Mouse (Mus musculus) neural tube, embryonic 14.5 days (tissue): ENCODE measurements around the gene Paqr5. TPM values are rescaled to one million over a fixed set of nuclear protein-coding genes. Genes with fewer than 3 reads are reported as not detected.

Source experiments
- ATAC-seq: fragments of 200-750 bp; cut with Nextera tagmentation; 2 replicates; pipeline ENCODE4 v1.8.0; 2017; ENCODE audit warnings: low read depth, mild to moderate bottlenecking, moderate TSS enrichment, moderate library complexity
- H3K27ac ChIP-seq: fragments of 300-500 bp; sonication (generic); 2 replicates; pipeline ENCODE4 v1.5.1; 2014; ENCODE audit warnings: low read depth, mild to moderate bottlenecking, control low read depth, low read length, moderate library complexity, mixed read lengths
- H3K27me3 ChIP-seq: fragments of 300-500 bp; sonication (generic); 2 replicates; pipeline ENCODE4 v1.6.1; 2014; ENCODE audit warnings: low read length; ENCODE audit not compliant: control insufficient read depth, insufficient read depth
- H3K36me3 ChIP-seq: fragments of 300-500 bp; sonication (generic); 2 replicates; pipeline ENCODE4 v1.6.1; 2014; ENCODE audit warnings: low read length, mixed read lengths; ENCODE audit not compliant: control insufficient read depth, insufficient read depth
- H3K4me1 ChIP-seq: fragments of 300-500 bp; sonication (generic); 2 replicates; pipeline ENCODE4 v1.6.1; 2014; ENCODE audit warnings: low read length; ENCODE audit not compliant: control insufficient read depth, insufficient read depth
- H3K4me2 ChIP-seq: fragments of 300-500 bp; sonication (generic); 2 replicates; pipeline ENCODE4 v1.6.1; 2014; ENCODE audit warnings: mild to moderate bottlenecking, low read depth, low read length, control low read depth
- H3K4me3 ChIP-seq: fragments of 300-500 bp; sonication (generic); 2 replicates; pipeline ENCODE4 v1.5.1; 2014; ENCODE audit warnings: low read depth, low read length, control low read depth, mixed read lengths
- H3K9ac ChIP-seq: fragments of 300-500 bp; sonication (generic); replicated peaks from 2 replicates; pipeline ENCODE4 v1.6.1; 2014; ENCODE audit warnings: low read depth, mild to moderate bottlenecking, control low read depth, low read length, mixed read lengths
- H3K9me3 ChIP-seq: fragments of 300-500 bp; sonication (generic); 2 replicates; pipeline ENCODE4 v1.6.1; 2016; ENCODE audit warnings: low read length; ENCODE audit not compliant: control insufficient read depth
- WGBS: fragments of 180-500 bp; shearing (Covaris S2); extraction: QIAGEN DNeasy Blood & Tissue Kit; methylation state at CpG from one replicate; pipeline ENCODE4 v1.1.7; 2014; 5-methylcytosine and 5-hydroxymethylcytosine counted together
- polyA plus RNA-seq: library from polyadenylated mRNA; unstranded; fragments of >200 nt; fragmentation: Nextera tagmentation; extraction: Ambion mirVana; gene quantifications from 2 replicates; pipeline ENCODE4 v1.2.1, GENCODE M21; 2014

Paqr5 gene
- polyA plus RNA-seq, 1 experiment from 2014 or later = 0.17 TPM

GRCm38 (mm10) chr9:61997860-61998259, 28.8 kb downstream of the Paqr5 start:
- no peak for ATAC-seq
- Histone ChIP-seq H3K9ac (no peak overlapping the region), H3K4me3 (no peak overlapping the region), H3K4me2 (no peak overlapping the region), H3K9me3 (no peaks in the 10 kb centered on the region), H3K27me3 (no peaks in the 10 kb centered on the region), H3K4me1 (no peaks in the 10 kb centered on the region), H3K27ac (no peak overlapping the region), H3K36me3 (no peaks in the 10 kb centered on the region)
- WGBS = 54% methylated on average over 6 of the region's 6 CpGs

DNA sequence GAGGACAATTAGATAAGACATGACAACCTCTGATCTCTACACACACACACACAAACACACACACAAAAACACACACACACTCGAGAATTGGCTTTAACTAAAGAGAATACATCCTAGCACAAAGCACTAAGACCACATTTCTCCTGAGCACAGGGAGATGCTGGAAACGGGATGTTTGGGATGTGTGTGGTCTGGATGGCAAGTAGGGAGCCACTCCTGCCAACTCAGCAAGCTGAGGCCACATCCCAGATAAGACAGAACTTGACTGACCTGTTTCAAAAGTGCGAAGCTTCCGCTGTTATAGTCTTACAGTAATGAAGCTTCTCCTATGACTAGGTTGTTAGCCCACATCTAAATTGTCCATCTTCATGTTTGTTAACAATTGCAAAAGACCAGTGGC, 35.5 kb downstream of the Paqr5 start:
- Histone ChIP-seq H3K27me3 (no peaks in the 10 kb centered on the region), H3K4me3 (no peak overlapping the region), H3K9ac (no peak overlapping the region), H3K4me1 (no peaks in the 10 kb centered on the region), H3K4me2 (no peak overlapping the region), H3K36me3 (no peaks in the 10 kb centered on the region), H3K27ac (no peak overlapping the region), H3K9me3 (no peaks in the 10 kb centered on the region)
- no peak for ATAC-seq
- 83% methylated on average over 4 of the region's 4 CpGs for WGBS

- H3K27me3 ChIP-seq = no peaks in the 10 kb centered on the region
- no peak overlapping the region for H3K4me2 ChIP-seq
- H3K36me3 ChIP-seq = no peaks in the 10 kb centered on the region
- H3K9ac ChIP-seq = no peak overlapping the region
- H3K9me3 ChIP-seq = no peaks in the 10 kb centered on the region
- no peak overlapping the region for H3K27ac ChIP-seq
- H3K4me1 ChIP-seq = no peaks in the 10 kb centered on the region
- no peak overlapping the region for H3K4me3 ChIP-seq
- ATAC-seq = no peak
- WGBS = 45% methylated on average over 3 of the region's 3 CpGs
Observed at GRCm38 (mm10) chr9:61990738-61991137, 35.9 kb downstream of the Paqr5 start.

DNA sequence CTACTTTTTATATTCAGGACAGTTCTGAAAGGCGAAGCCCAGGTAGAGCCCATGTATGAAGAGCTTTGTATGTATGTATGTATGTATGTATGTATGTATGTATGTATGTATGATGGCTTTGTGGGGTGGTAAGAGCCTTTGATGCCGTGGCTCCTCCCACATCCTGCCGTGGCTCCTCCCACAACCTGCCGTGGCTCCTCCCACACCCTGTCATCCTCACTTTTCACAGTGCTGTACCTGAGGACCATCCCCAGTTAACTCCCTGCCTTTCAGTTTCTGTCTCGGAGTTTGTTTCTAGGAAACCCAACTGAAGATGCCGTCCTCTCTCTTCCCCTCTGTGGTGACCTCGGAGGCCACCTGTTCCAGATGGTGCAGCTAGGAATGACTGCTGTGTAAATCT, 40.6 kb downstream of the Paqr5 start:
- no peak overlapping the region for H3K4me3 ChIP-seq
- H3K27me3 ChIP-seq = no peaks in the 10 kb centered on the region
- no peak overlapping the region for H3K27ac ChIP-seq
- no peak overlapping the region for H3K9ac ChIP-seq
- 89% methylated on average over 7 of the region's 7 CpGs for WGBS
- no peak for ATAC-seq
- H3K9me3 ChIP-seq = no peaks in the 10 kb centered on the region
- H3K4me2 ChIP-seq = no peak overlapping the region
- no peaks in the 10 kb centered on the region for H3K4me1 ChIP-seq
- no peaks in the 10 kb centered on the region for H3K36me3 ChIP-seq

- Histone ChIP-seq H3K4me1 (no peaks in the 10 kb centered on the region), H3K4me3 (no peak overlapping the region), H3K36me3 (no peaks in the 10 kb centered on the region), H3K27ac (no peak overlapping the region), H3K27me3 (no peaks in the 10 kb centered on the region), H3K9ac (no peak overlapping the region), H3K4me2 (no peak overlapping the region), H3K9me3 (no peaks in the 10 kb centered on the region)
- 53% methylated on average over 11 of the region's 11 CpGs for WGBS
- no peak for ATAC-seq
Observed at GRCm38 (mm10) chr9:61985183-61985863, 41.3 kb downstream of the Paqr5 start.

- 90% methylated on average over 7 of the region's 7 CpGs for WGBS
- Histone ChIP-seq H3K4me3 (no peak overlapping the region), H3K4me2 (no peak overlapping the region), H3K36me3 (no peaks in the 10 kb centered on the region), H3K9ac (no peak overlapping the region), H3K4me1 (no peaks in the 10 kb centered on the region), H3K27ac (no peak overlapping the region), H3K9me3 (no peaks in the 10 kb centered on the region), H3K27me3 (no peaks in the 10 kb centered on the region)
- no peak for ATAC-seq
Observed at GRCm38 (mm10) chr9:61982940-61983620, 43.6 kb downstream of the Paqr5 start.

DNA sequence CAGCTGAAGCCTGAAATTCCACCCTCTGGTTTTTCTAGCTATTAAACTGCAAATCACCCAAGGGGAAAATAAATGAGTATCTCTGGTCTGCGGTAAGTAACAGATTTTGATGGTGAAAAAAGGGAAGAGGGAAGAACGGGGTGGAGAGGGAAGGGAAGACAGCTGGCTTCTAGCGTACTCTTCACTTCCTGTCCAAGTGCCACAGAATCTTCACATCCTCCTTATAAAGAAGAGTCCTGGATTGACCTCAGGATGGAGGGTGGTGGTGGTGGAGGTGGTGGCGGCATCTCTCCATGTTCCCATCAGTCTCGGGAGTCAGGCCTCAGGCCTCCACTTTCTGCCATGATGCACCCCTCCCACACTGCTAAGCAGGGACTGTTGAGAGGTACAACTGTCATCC, 44.8 kb downstream of the Paqr5 start:
- Histone ChIP-seq H3K36me3 (no peaks in the 10 kb centered on the region), H3K4me1 (no peaks in the 10 kb centered on the region), H3K9ac (no peak overlapping the region), H3K9me3 (no peaks in the 10 kb centered on the region), H3K4me3 (no peak overlapping the region), H3K27ac (no peak overlapping the region), H3K4me2 (no peak overlapping the region), H3K27me3 (no peaks in the 10 kb centered on the region)
- ATAC-seq = no peak
- 73% methylated on average over 5 of the region's 5 CpGs for WGBS

GRCm38 (mm10) chr9:61979983-61980382, 46.7 kb downstream of the Paqr5 start:
- no peak overlapping the region for H3K9ac ChIP-seq
- H3K27me3 ChIP-seq = no peaks in the 10 kb centered on the region
- no peak overlapping the region for H3K4me3 ChIP-seq
- no peak overlapping the region for H3K27ac ChIP-seq
- no peaks in the 10 kb centered on the region for H3K9me3 ChIP-seq
- H3K4me1 ChIP-seq = no peaks in the 10 kb centered on the region
- 83% methylated on average over 2 of the region's 2 CpGs for WGBS
- H3K36me3 ChIP-seq = no peaks in the 10 kb centered on the region
- no peak for ATAC-seq
- no peak overlapping the region for H3K4me2 ChIP-seq

GRCm38 (mm10) chr9:61977258-61977945, 49.3 kb downstream of the Paqr5 start:
- Histone ChIP-seq H3K9me3 (no peaks in the 10 kb centered on the region), H3K4me1 (no peaks in the 10 kb centered on the region), H3K27me3 (no peaks in the 10 kb centered on the region), H3K27ac (no peak overlapping the region), H3K36me3 (no peaks in the 10 kb centered on the region), H3K4me2 (no peak overlapping the region), H3K4me3 (no peak overlapping the region), H3K9ac (no peak overlapping the region)
- WGBS = 88% methylated on average over 13 of the region's 13 CpGs
- ATAC-seq = no peak
